Comparison of ENCODE assay signal across 10 mouse cellular contexts in the genomic region with DNA sequence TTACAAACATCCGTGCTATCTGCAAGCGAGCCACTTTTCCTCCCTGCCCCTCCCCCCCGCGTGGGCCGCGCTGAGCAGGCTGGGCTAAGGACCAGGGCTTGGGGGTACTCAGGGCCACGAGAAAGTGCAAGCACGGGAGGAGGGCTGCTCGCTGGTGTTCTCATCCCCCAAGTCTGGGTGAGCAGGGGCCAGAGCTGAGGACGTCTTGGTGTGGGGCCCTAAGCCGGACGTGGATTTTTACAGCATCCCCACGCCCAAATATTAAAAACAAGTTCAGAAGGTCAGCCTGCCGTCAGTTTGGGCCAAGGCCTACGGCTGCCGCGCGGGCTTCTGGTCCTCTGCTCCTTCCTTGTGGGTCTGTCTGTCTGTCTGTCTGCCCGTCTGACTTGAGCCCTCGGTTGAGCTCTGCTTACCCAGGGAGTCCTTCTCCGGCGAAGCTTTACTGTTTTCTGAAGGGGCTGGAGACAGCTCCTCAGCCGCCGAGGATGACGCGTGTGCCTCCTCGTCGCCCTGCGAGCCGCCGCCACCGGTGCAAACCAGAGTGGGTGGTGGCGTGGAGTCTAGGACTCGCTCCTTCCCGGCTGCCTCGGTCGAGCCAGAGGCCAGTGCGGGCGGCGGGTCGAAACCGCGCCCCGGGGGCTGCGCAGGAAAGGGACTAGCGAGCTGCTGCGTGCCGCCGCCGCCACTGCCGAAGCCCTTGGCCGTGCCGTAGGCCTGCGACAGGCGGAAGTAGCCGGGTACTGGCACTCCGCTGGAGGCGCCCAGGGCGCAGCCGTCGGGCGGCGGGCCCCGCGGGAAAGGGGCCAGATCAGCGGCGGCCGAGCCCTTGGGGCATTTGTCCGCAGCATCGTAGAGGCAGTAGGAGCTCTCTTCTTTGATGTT. TPM values are rescaled to one million over a fixed set of nuclear protein-coding genes. Genes with fewer than 3 reads are reported as not detected.
DNase-seq lines count a peak whose midpoint lies in the region; ATAC-seq lines count a peak whose summit lies in the region.
"Had no signal": no experiment of that assay in that cellular context is flagged by ENCODE, and none has a peak within 500 bp of the region (broad histone marks: within the 10 kb centered on the region; RNA-seq: fewer than 3 reads in every experiment).

No protein-coding gene starts in this region.

- no peak for ATAC-seq in megakaryocyte progenitor cell, adult 5-6 weeks (replicated peaks; ENCODE audit: poor library complexity)

- peak; percentile 58 for DNase-seq in testis, postnatal 10 days (ENCODE audit: low spot score)
- DNase-seq in testis, postnatal 14 days (ENCODE audit: low spot score): no peak
- DNase-seq in gastrocnemius, postnatal 10 days: peak; percentile 85
- peak; percentile 92 to 95 for DNase-seq in kidney, postnatal 4 days
- peak; percentile 90 for DNase-seq in urinary bladder, postnatal 14 days (ENCODE audit: low spot score)
- DNase-seq in cerebellum, adult 9-11 months: no peak
- no peak for DNase-seq in left cerebral cortex, adult 18-20 months (ENCODE audit: low spot score in 2 of 2)
- DNase-seq: lung, postnatal 36 days had no signal

RNA-seq across cellular contexts. Expression of gene Hoxa9, which starts 2.9 kb away (rescaled TPM):
- 10 to 100 TPM in 1 of 2 experiments, 1 to 10 TPM in 1; 7.8 to 11.2 TPM for total RNA-seq in gastrocnemius, postnatal 10 days (2021)
- total RNA-seq in left cerebral cortex, adult 18-20 months (2021): not detected
- 8.1 and 10.7 TPM in 2 replicates for total RNA-seq in megakaryocyte progenitor cell, adult 5-6 weeks (2015)
- 23.4 and 24.9 TPM in 2 replicates for total RNA-seq in megakaryocyte progenitor cell, adult 5-6 weeks (2017)

RNA-seq across cellular contexts. Expression of gene Hoxa10, which starts 6.9 kb away (rescaled TPM):
- total RNA-seq in gastrocnemius, postnatal 10 days (2021): 10 to 100 TPM; 30.2 to 30.8 TPM
- total RNA-seq in left cerebral cortex, adult 18-20 months (2021): not detected
- 0.12 and 0.24 TPM in 2 replicates for total RNA-seq in megakaryocyte progenitor cell, adult 5-6 weeks (2015)
- total RNA-seq in megakaryocyte progenitor cell, adult 5-6 weeks (2017): 0.30 TPM in 1 of 2 replicates, not detected in the other

RNA-seq across cellular contexts. Expression of gene Hoxa11, which starts 11.8 kb away (rescaled TPM):
- total RNA-seq in gastrocnemius, postnatal 10 days (2021): 1 to 10 TPM; 4.4 to 5.6 TPM
- total RNA-seq in left cerebral cortex, adult 18-20 months (2021): not detected
- total RNA-seq in megakaryocyte progenitor cell, adult 5-6 weeks (2015): not detected in 2 replicates
- total RNA-seq in megakaryocyte progenitor cell, adult 5-6 weeks (2017): 0.10 TPM in 1 of 2 replicates, not detected in the other
- total RNA-seq: adrenal gland, adult 18-20 months had no signal

RNA-seq across cellular contexts. Expression of gene Hoxa7, which starts 12.1 kb away (rescaled TPM):
- 1 to 10 TPM; 9.4 to 9.7 TPM for total RNA-seq in gastrocnemius, postnatal 10 days (2021)
- not detected for total RNA-seq in left cerebral cortex, adult 18-20 months (2021)
- total RNA-seq in megakaryocyte progenitor cell, adult 5-6 weeks (2015): 11.4 and 15.7 TPM in 2 replicates
- 5.5 and 8.2 TPM in 2 replicates for total RNA-seq in megakaryocyte progenitor cell, adult 5-6 weeks (2017)

RNA-seq across cellular contexts. Expression of gene Gm28308, which starts 20.6 kb away (rescaled TPM):
- total RNA-seq in gastrocnemius, postnatal 10 days (2021): not detected
- total RNA-seq in left cerebral cortex, adult 18-20 months (2021): not detected
- total RNA-seq in megakaryocyte progenitor cell, adult 5-6 weeks (2015): not detected in 2 replicates
- 0.84 TPM in 1 of 2 replicates, not detected in the other for total RNA-seq in megakaryocyte progenitor cell, adult 5-6 weeks (2017)
- total RNA-seq: adrenal gland, adult 18-20 months had no signal

Comparison
In these comparisons a context has a peak if more than half of its experiments do, and no peak if none do; other contexts are left out.
1. DNase-seq: peak in testis, postnatal 10 days (single experiment), gastrocnemius, postnatal 10 days (single experiment), kidney, postnatal 4 days (2 of 2) and urinary bladder, postnatal 14 days (single experiment); none in testis, postnatal 14 days (single experiment), cerebellum, adult 9-11 months (single experiment) and left cerebral cortex, adult 18-20 months (0 of 2).
2. RNA of gene Hoxa9, which starts 2.9 kb away (total RNA-seq): 8.1 to 24.9 TPM in megakaryocyte progenitor cell, adult 5-6 weeks and 7.8 to 11.2 TPM in gastrocnemius, postnatal 10 days; not detected in left cerebral cortex, adult 18-20 months; every median in the first group is over 4 times any median in the second.
3. RNA of gene Hoxa10, which starts 6.9 kb away (total RNA-seq): 30.2 to 30.8 TPM in gastrocnemius, postnatal 10 days; 0.12 to 0.30 TPM in megakaryocyte progenitor cell, adult 5-6 weeks and not detected in left cerebral cortex, adult 18-20 months; every median in the first group is over 10 times any median in the second.
4. RNA of gene Hoxa11, which starts 11.8 kb away (total RNA-seq): 4.4 to 5.6 TPM in gastrocnemius, postnatal 10 days; not detected in left cerebral cortex, adult 18-20 months and 0.10 TPM in megakaryocyte progenitor cell, adult 5-6 weeks; every median in the first group is over 4 times any median in the second.